Mouse (Mus musculus) lung, embryonic 15.5 days (tissue): ENCODE results near the gene Tppp. TPM values are rescaled to one million over a fixed set of nuclear protein-coding genes. Genes with fewer than 3 reads are reported as not detected.
A peak's percentile ranks its signal among the peaks of the same experiment; 100 is the strongest.

Experiments
- ATAC-seq: fragments of 200-750 bp; cut with Nextera tagmentation; 2 replicates; pipeline ENCODE4 v1.8.0; 2017; ENCODE audit warnings: moderate number of reproducible peaks, borderline replicate concordance; ENCODE audit not compliant: low FRiP score, low TSS enrichment; ENCODE audit errors: extremely low read depth
- H3K27ac ChIP-seq: fragments of 300-500 bp; sonication (generic); 2 replicates; pipeline ENCODE4 v1.5.1; 2015; ENCODE audit warnings: moderate library complexity, mild to moderate bottlenecking, inconsistent platforms
- H3K27me3 ChIP-seq: fragments of 300-500 bp; sonication (generic); 2 replicates; pipeline ENCODE4 v1.6.1; 2015; ENCODE audit warnings: inconsistent platforms
- H3K36me3 ChIP-seq: fragments of 300-500 bp; sonication (generic); 2 replicates; pipeline ENCODE4 v1.6.1; 2015; ENCODE audit warnings: inconsistent platforms
- H3K4me1 ChIP-seq: fragments of 300-500 bp; sonication (generic); 2 replicates; pipeline ENCODE4 v1.6.1; 2015; ENCODE audit warnings: inconsistent platforms
- H3K4me2 ChIP-seq: fragments of 300-500 bp; sonication (generic); 2 replicates; pipeline ENCODE4 v1.6.1; 2015; ENCODE audit warnings: inconsistent platforms, mild to moderate bottlenecking, moderate library complexity
- H3K4me3 ChIP-seq: fragments of 300-500 bp; sonication (generic); 2 replicates; pipeline ENCODE4 v1.5.1; 2015; ENCODE audit warnings: mild to moderate bottlenecking, inconsistent platforms
- H3K9ac ChIP-seq: fragments of 300-500 bp; sonication (generic); 2 replicates; pipeline ENCODE4 v1.6.1; 2015; ENCODE audit warnings: inconsistent platforms
- H3K9me3 ChIP-seq: fragments of 300-500 bp; sonication (generic); 2 replicates; pipeline ENCODE4 v1.6.1; 2016; ENCODE audit warnings: inconsistent platforms
- WGBS: fragments of 180-500 bp; shearing (Covaris S2); methylation state at CpG from one replicate; pipeline ENCODE4 v1.1.7; 2015; 5-methylcytosine and 5-hydroxymethylcytosine counted together
- polyA plus RNA-seq: library from polyadenylated mRNA; unstranded; fragments of >200 nt; fragmentation: Nextera tagmentation; extraction: Ambion mirVana; gene quantifications from 2 replicates; pipeline ENCODE4 v1.2.1, GENCODE M21; 2015

The Tppp gene
- polyA plus RNA-seq, result 1.1 and 1.5 TPM in 2 replicates

GRCm38 (mm10) chr13:74008948-74009718 is at the start of gene Tppp:
Tppp (plus strand) TSS chr13:74009407.
- Histone ChIP-seq H3K4me2 (peak within 1 kb of the TSS; percentile 92), H3K4me1 (peaks cover 19% of the 10 kb centered on the region), H3K27me3 (peaks cover 48% of the 10 kb centered on the region), H3K27ac (no peak within 1 kb of the TSS), H3K36me3 (no peaks in the 10 kb centered on the region), H3K9ac (peak within 1 kb of the TSS; percentile 49), H3K9me3 (no peaks in the 10 kb centered on the region), H3K4me3 (peak within 1 kb of the TSS; percentile 45)
- peak; percentile 97 for ATAC-seq
- 2% methylated on average over 55 of the region's 56 CpGs for WGBS

GRCm38 (mm10) chr13:73960117-73960652 is 49.0 kb upstream of the Tppp start:
- Histone ChIP-seq H3K9me3 (no peaks in the 10 kb centered on the region), H3K9ac (no peak overlapping the region), H3K4me3 (no peak overlapping the region), H3K4me2 (no peak overlapping the region), H3K4me1 (no peaks in the 10 kb centered on the region), H3K27me3 (no peaks in the 10 kb centered on the region), H3K27ac (no peak overlapping the region), H3K36me3 (peaks cover 51% of the 10 kb centered on the region)
- WGBS, result 87% methylated on average over 10 of the region's 10 CpGs
- ATAC-seq, result no peak

GRCm38 (mm10) chr13:73961177-73961576 is 48.0 kb upstream of the Tppp start:
- 77% methylated on average over 4 of the region's 4 CpGs for WGBS
- H3K4me3 ChIP-seq, result no peak overlapping the region
- no peak overlapping the region for H3K4me2 ChIP-seq
- H3K27me3 ChIP-seq, result no peaks in the 10 kb centered on the region
- ATAC-seq, result no peak
- no peaks in the 10 kb centered on the region for H3K4me1 ChIP-seq
- no peak overlapping the region for H3K9ac ChIP-seq
- no peak overlapping the region for H3K27ac ChIP-seq
- H3K36me3 ChIP-seq, result peaks cover 42% of the 10 kb centered on the region
- no peaks in the 10 kb centered on the region for H3K9me3 ChIP-seq

- no peak within 1 kb of the TSS for H3K27ac ChIP-seq
- H3K9ac ChIP-seq, result no peak within 1 kb of the TSS
- H3K9me3 ChIP-seq, result no peaks in the 10 kb centered on the region
- H3K36me3 ChIP-seq, result peaks cover 20% of the 10 kb centered on the region
- 81% methylated on average over 5 of the region's 5 CpGs for WGBS
- ATAC-seq, result no peak
- H3K4me2 ChIP-seq, result no peak within 1 kb of the TSS
- no peaks in the 10 kb centered on the region for H3K4me1 ChIP-seq
- no peak within 1 kb of the TSS for H3K4me3 ChIP-seq
- H3K27me3 ChIP-seq, result no peaks in the 10 kb centered on the region
Measured at GRCm38 (mm10) chr13:73963551-73963950, 45.7 kb upstream of the Tppp start, which contains the start of gene Zdhhc11. Zdhhc11 (plus strand) TSS chr13:73963851.

- no peaks in the 10 kb centered on the region for H3K36me3 ChIP-seq
- H3K9me3 ChIP-seq, result no peaks in the 10 kb centered on the region
- H3K27me3 ChIP-seq, result no peaks in the 10 kb centered on the region
- no peak overlapping the region for H3K4me3 ChIP-seq
- no peak overlapping the region for H3K9ac ChIP-seq
- ATAC-seq, result peak; percentile 80
- 14% methylated on average over 12 of the region's 12 CpGs for WGBS
- 0 out of 2 replicates have a peak, but pooled peaks cover 3% of the 10 kb centered on the region for H3K4me1 ChIP-seq
- H3K27ac ChIP-seq, result no peak overlapping the region
- peak overlapping the region; percentile 39 for H3K4me2 ChIP-seq
Measured at GRCm38 (mm10) chr13:73970545-73971448, 38.4 kb upstream of the Tppp start.

- no peak for ATAC-seq
- no peaks in the 10 kb centered on the region for H3K9me3 ChIP-seq
- no peaks in the 10 kb centered on the region for H3K27me3 ChIP-seq
- no peak overlapping the region for H3K27ac ChIP-seq
- H3K4me1 ChIP-seq, result 0 out of 2 replicates have a peak, but pooled peaks cover 3% of the 10 kb centered on the region
- no peak overlapping the region for H3K4me2 ChIP-seq
- no peak overlapping the region for H3K9ac ChIP-seq
- H3K36me3 ChIP-seq, result no peaks in the 10 kb centered on the region
- 75% methylated on average over 3 of the region's 3 CpGs for WGBS
- no peak overlapping the region for H3K4me3 ChIP-seq
Measured at GRCm38 (mm10) chr13:73974523-73974922, 34.7 kb upstream of the Tppp start.

GRCm38 (mm10) chr13:73976935-73977334 is 32.3 kb upstream of the Tppp start:
- Histone ChIP-seq H3K4me1 (no peaks in the 10 kb centered on the region), H3K4me3 (no peak overlapping the region), H3K9me3 (no peaks in the 10 kb centered on the region), H3K27ac (no peak overlapping the region), H3K36me3 (no peaks in the 10 kb centered on the region), H3K4me2 (no peak overlapping the region), H3K9ac (no peak overlapping the region), H3K27me3 (no peaks in the 10 kb centered on the region)
- WGBS, result 81% methylated on average over 5 of the region's 5 CpGs
- ATAC-seq, result no peak

GRCm38 (mm10) chr13:73990325-73990724 is 18.9 kb upstream of the Tppp start:
- Histone ChIP-seq H3K4me3 (no peak overlapping the region), H3K4me2 (no peak overlapping the region), H3K36me3 (no peaks in the 10 kb centered on the region), H3K9me3 (no peaks in the 10 kb centered on the region), H3K4me1 (no peaks in the 10 kb centered on the region), H3K27me3 (no peaks in the 10 kb centered on the region), H3K27ac (no peak overlapping the region), H3K9ac (no peak overlapping the region)
- 71% methylated on average over 5 of the region's 5 CpGs for WGBS
- no peak for ATAC-seq

- Histone ChIP-seq H3K9ac (no peak overlapping the region), H3K4me1 (no peaks in the 10 kb centered on the region), H3K4me3 (no peak overlapping the region), H3K36me3 (no peaks in the 10 kb centered on the region), H3K4me2 (no peak overlapping the region), H3K9me3 (no peaks in the 10 kb centered on the region), H3K27ac (no peak overlapping the region), H3K27me3 (no peaks in the 10 kb centered on the region)
- WGBS, result 38% methylated on average over 2 of the region's 2 CpGs
- no peak for ATAC-seq
Measured at GRCm38 (mm10) chr13:73990761-73991160, 18.4 kb upstream of the Tppp start.

GRCm38 (mm10) chr13:73991267-73991666 is 17.9 kb upstream of the Tppp start:
- Histone ChIP-seq H3K27ac (no peak overlapping the region), H3K36me3 (no peaks in the 10 kb centered on the region), H3K9me3 (no peaks in the 10 kb centered on the region), H3K4me2 (no peak overlapping the region), H3K9ac (no peak overlapping the region), H3K27me3 (no peaks in the 10 kb centered on the region), H3K4me3 (no peak overlapping the region), H3K4me1 (no peaks in the 10 kb centered on the region)
- ATAC-seq, result no peak
- 74% methylated on average over 5 of the region's 5 CpGs for WGBS

- Histone ChIP-seq H3K27ac (no peak overlapping the region), H3K9ac (no peak overlapping the region), H3K9me3 (no peaks in the 10 kb centered on the region), H3K4me3 (no peak overlapping the region), H3K4me1 (no peaks in the 10 kb centered on the region), H3K36me3 (no peaks in the 10 kb centered on the region), H3K4me2 (no peak overlapping the region), H3K27me3 (peaks cover 4% of the 10 kb centered on the region; the same call in 1 of the 2 replicates)
- ATAC-seq, result no peak
- WGBS, result 72% methylated on average over 4 of the region's 4 CpGs
Measured at GRCm38 (mm10) chr13:73996456-73996855, 12.8 kb upstream of the Tppp start.

- Histone ChIP-seq H3K36me3 (no peaks in the 10 kb centered on the region), H3K27me3 (peaks cover 10% of the 10 kb centered on the region), H3K4me2 (no peak overlapping the region), H3K9ac (no peak overlapping the region), H3K9me3 (no peaks in the 10 kb centered on the region), H3K4me1 (no peaks in the 10 kb centered on the region), H3K4me3 (no peak overlapping the region), H3K27ac (no peak overlapping the region)
- ATAC-seq, result no peak
Measured at GRCm38 (mm10) chr13:74000519-74000918, 8.7 kb upstream of the Tppp start.
